Mouse (Mus musculus): ENCODE data around the gene BC024978. TPM values are rescaled to one million over a fixed set of nuclear protein-coding genes. Genes with fewer than 3 reads are reported as not detected.
A peak's percentile ranks its signal among the peaks of the same experiment; 100 is the strongest.
"Not testable (repeated sequence)": the region's sequence is repeated elsewhere in the genome, so short reads cannot be mapped to it uniquely, and the experiment has no call there.

The BC024978 gene
- polyA plus RNA-seq, 1 experiment from 2014 or later: 4.3 TPM

DNA sequence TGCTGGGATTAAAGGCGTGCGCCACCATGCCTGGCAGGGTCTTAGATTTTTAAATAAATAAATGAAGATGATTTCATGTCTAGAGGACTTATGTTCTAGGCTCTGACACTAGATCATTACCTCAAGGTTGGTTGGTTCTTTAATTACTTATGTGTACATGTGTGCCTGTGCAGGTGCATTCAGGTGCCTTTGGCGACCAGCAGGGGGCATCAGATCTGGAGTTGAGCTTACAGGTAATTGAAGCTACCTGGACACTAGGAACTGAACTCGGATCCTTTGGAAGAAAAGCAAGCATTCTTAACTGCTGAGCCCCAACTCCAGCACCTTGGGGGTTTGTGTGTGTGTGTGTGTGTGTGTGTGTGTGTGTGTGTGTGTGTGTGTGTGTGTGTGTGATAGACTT is 35.2 kb downstream of the BC024978 start:
- Histone ChIP-seq H3K36me3 (replicated peaks) (peaks cover 1% of the 10 kb centered on the region; the same call in 1 of the 2 replicates), H3K4me1 (peaks cover 43% of the 10 kb centered on the region), H3K27me3 (replicated peaks; ENCODE audit: low read depth, poor library complexity, severe bottlenecking) (no peaks in the 10 kb centered on the region), H3K27ac (replicated peaks) (no peak overlapping the region), H3K4me3 (no peak overlapping the region), H3K9me3 (no peaks in the 10 kb centered on the region)
- WGBS: 77% methylated on average over 4 of the region's 4 CpGs
- no peak for DNase-seq (ENCODE audit: low spot score)

DNA sequence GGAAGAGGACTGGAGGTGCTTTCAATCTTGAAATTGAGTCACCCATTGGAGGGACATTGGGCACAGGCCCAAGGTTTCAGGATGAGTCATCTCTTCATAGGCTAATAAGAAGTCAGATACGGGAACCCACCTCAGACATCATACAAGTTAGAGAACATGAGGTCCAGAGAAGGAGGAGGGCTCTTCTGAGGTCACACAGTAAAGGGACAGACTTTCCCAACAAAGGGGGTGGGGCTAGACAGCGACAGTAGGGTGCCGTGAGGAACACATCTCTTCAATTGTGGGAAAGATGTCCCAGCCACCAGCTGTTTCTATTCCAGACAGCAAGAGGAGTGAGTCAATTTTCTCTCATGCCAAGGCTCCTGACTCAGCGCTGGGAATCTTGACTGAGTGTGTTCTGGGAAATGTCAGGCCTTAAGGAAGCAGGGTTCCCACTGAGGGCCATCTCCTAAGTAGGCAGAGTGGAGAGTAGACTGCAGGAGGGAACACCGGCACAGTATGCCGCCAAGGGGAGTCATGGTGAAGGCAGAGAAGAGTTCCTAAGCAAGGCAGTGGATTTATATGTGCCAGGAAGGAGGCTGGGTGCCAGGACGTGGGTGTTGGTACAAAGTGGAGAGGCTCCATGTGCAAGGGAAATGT is 36.2 kb downstream of the BC024978 start:
- Histone ChIP-seq H3K4me1 (peaks cover 33% of the 10 kb centered on the region), H3K4me3 (peak overlapping the region; percentile 12; the same call in 1 of the 2 replicates), H3K27ac (replicated peaks) (peak overlapping the region; percentile 88), H3K27me3 (replicated peaks; ENCODE audit: low read depth, poor library complexity, severe bottlenecking) (no peaks in the 10 kb centered on the region), H3K9me3 (no peaks in the 10 kb centered on the region), H3K36me3 (replicated peaks) (no peaks in the 10 kb centered on the region)
- 84% methylated on average over 7 of the region's 7 CpGs for WGBS
- DNase-seq (ENCODE audit: low spot score): no peak

DNA sequence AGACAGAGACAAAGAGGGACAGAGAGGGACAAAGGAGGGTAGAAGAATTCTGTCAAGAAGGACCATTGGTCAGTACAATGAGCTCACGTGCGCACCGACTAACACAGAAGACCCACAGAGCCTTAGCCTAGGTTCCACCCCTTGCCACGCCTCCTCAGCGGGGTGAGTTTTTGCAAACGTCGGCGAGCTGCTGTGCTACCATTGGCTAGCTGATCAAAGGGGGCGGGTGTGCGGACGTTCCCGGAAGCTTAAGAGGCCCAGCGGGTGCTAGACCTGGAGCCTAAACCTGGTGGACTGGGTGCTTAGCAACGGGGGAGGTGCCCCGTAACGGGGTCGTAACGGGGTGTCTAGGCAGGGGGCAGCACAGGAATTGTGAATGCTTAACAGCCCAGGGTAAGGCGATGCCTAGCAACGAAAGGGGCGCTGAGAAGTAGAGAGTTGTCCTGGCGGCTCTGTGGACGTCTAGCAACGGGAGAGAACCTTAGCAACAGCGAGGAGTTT is 37.2 kb downstream of the BC024978 start, which contains the start of gene Coq8b:
Gene Coq8b (plus strand): TSS at position 243 of the 501 bp plus-strand sequence.
- under 1% methylated on average over 25 of the region's 25 CpGs for whole genome bisulfite sequencing
- H3K27ac ChIP-seq (replicated peaks): peak within 1 kb of the TSS; percentile 88
- H3K4me3 ChIP-seq: peak within 1 kb of the TSS; percentile 67
- H3K27me3 ChIP-seq (replicated peaks; ENCODE audit: low read depth, poor library complexity, severe bottlenecking): no peaks in the 10 kb centered on the region
- peak; percentile 97 for DNase-seq (ENCODE audit: low spot score)
- H3K9me3 ChIP-seq: no peaks in the 10 kb centered on the region
- H3K36me3 ChIP-seq (replicated peaks): peaks cover 7% of the 10 kb centered on the region
- peaks cover 23% of the 10 kb centered on the region for H3K4me1 ChIP-seq

DNA sequence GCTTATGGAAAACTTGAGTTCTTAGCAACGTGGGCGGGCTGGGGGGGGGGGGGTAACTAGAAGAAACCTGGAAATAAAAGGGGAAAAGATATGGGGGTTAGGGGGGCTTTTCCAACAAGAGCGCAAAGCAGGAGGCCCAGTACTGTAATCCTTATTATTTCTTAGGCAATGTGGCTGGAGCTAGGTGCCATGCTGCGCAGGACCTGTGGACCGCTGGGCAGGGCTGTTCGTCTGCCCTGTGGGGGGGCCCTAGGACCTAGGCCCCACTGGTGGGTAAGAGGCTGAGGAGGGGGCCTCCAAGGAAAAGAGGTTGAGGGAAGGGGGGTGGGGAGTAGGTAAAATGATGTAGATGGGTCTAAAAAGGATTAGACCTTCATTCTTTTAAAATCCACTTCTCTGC is 37.7 kb downstream of the BC024978 start:
- Histone ChIP-seq H3K27me3 (replicated peaks; ENCODE audit: low read depth, poor library complexity, severe bottlenecking) (no peaks in the 10 kb centered on the region), H3K4me3 (peak overlapping the region; percentile 67), H3K36me3 (replicated peaks) (peaks cover 7% of the 10 kb centered on the region), H3K27ac (replicated peaks) (peak overlapping the region; percentile 88), H3K4me1 (peaks cover 22% of the 10 kb centered on the region), H3K9me3 (no peaks in the 10 kb centered on the region)
- WGBS: 5% methylated on average over 6 of the region's 6 CpGs
- DNase-seq (ENCODE audit: low spot score): no peak

DNA sequence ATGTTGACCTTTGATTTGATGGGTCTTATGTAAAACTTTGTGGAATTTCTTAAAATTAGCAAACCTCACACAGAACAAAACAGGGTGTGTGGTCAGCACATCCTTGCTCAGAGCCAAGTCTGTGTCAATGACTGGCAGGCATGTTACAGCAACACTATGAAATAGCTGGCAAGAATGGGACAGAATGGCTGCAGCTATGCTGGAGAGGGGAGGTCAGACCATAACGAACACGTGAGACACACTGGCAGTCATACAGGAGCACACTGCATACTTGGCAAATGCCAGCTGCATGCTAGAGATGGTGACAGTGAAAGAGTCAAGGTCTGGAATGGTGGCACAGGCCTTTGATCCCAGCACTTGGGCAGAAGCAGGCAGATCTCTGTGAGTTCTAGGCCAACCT is 40.1 kb downstream of the BC024978 start:
- WGBS: 85% methylated on average over 2 of the region's 2 CpGs

DNA sequence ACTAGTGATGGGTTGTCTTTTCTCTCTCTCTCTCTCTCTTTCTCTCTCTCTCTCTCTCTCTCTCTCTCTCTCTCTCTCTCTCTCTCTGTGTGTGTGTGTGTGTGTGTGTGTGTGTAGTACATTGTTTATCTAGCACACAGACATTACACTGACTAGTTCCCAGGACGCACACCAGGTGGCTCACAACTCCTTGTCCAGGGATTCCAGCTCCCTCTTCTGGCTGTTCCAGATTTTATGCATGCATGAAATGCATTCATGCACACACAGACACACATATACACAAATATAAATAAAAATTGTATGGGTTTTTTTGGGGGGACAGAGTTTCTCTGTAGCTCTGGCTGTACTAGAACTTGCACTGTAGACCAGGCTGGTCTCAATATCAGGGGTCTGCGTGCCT is 41.9 kb downstream of the BC024978 start:
- Histone ChIP-seq H3K36me3 (replicated peaks) (peaks cover 26% of the 10 kb centered on the region), H3K4me1 (peaks cover 13% of the 10 kb centered on the region)
- 89% methylated on average over 2 of the region's 2 CpGs for WGBS

More for the DNA sequence above, 40.1 kb downstream of the BC024978 start:
- no peak for DNase-seq (ENCODE audit: low spot score)
- H3K9me3 ChIP-seq: no peaks in the 10 kb centered on the region
- no peaks in the 10 kb centered on the region for H3K27me3 ChIP-seq (replicated peaks; ENCODE audit: low read depth, poor library complexity, severe bottlenecking)
- H3K4me1 ChIP-seq: peaks cover 18% of the 10 kb centered on the region
- H3K27ac ChIP-seq (replicated peaks): no peak overlapping the region
- peaks cover 15% of the 10 kb centered on the region for H3K36me3 ChIP-seq (replicated peaks)
- H3K4me3 ChIP-seq: no peak overlapping the region

DNA sequence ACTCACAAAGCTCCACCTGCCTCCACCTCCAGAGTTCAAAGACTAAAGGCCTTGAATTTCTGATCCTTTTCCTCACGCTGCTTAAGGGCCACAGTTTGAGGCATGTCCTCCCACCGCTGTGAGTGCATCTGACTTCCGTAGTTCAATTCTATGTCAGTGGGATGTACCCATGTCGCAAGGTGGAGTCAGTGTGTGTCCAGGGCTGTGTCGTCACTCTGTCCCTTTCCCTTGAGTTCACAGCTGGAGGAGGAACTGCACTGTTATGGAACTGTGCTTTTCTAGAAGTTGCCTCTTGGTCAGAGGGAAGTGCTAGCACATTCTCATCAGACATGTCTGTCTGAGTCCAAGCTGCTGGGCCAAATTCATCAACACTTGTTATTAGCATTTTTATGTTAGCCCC is 43.0 kb downstream of the BC024978 start:
- no peak for DNase-seq (ENCODE audit: low spot score)
- 94% methylated on average over 5 of the region's 5 CpGs for WGBS
- Histone ChIP-seq H3K4me3 (no peak overlapping the region), H3K27ac (replicated peaks) (no peak overlapping the region), H3K4me1 (peaks cover 12% of the 10 kb centered on the region), H3K9me3 (no peaks in the 10 kb centered on the region), H3K27me3 (replicated peaks; ENCODE audit: low read depth, poor library complexity, severe bottlenecking) (no peaks in the 10 kb centered on the region), H3K36me3 (replicated peaks) (peaks cover 35% of the 10 kb centered on the region)

More for the DNA sequence above, 41.9 kb downstream of the BC024978 start:
- Histone ChIP-seq H3K27me3 (replicated peaks; ENCODE audit: low read depth, poor library complexity, severe bottlenecking) (no peaks in the 10 kb centered on the region), H3K4me3 (no peak overlapping the region), H3K27ac (replicated peaks) (no peak overlapping the region), H3K9me3 (no peaks in the 10 kb centered on the region)
- DNase-seq (ENCODE audit: low spot score): no peak

DNA sequence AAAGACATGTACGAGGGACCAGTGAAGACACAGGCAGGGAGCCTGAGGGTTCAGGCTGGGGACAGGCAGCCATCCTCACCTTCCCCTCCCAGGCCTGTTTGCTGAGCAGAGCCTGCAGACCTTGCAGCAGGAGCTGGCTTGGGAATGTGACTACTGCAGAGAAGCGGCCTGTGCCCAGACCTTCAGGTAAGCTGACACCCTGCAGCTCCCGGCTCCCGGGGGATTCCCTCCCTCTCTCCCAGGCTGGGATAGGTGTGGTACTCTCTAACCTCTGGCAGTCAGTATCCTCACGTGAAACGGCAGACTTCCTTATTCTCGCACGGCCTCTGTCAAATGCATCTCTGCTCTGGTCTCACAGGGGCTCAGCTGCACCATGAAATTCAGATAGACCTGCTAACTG is 47.6 kb downstream of the BC024978 start:
- 57% methylated on average over 8 of the region's 8 CpGs for WGBS
- Histone ChIP-seq H3K27ac (replicated peaks) (no peak overlapping the region), H3K27me3 (replicated peaks; ENCODE audit: low read depth, poor library complexity, severe bottlenecking) (no peaks in the 10 kb centered on the region), H3K36me3 (replicated peaks) (peaks cover 54% of the 10 kb centered on the region), H3K4me1 (peaks cover 4% of the 10 kb centered on the region; the same call in 1 of the 2 replicates), H3K9me3 (0 out of 2 replicates have a peak, but pooled peaks cover 3% of the 10 kb centered on the region), H3K4me3 (no peak overlapping the region)
- no peak for DNase-seq (ENCODE audit: low spot score)

DNA sequence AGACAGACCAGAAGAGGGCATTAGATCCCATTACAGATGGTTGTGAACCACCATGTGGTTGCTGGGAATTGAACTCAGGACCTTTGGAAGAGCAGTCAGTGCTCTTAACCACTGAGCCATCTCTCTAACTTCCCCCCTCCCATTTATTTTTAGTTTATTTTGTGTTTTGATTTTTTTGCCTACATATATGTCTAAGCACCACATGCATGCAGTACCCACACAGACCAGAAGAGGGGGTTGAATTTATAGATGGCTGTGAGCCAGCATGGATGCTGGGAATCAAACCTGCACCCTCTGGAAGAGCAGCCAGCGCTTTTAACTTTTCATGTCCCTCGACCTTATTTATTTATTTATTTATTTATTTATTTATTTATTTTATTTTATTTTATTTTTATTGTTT is 48.5 kb downstream of the BC024978 start:
- H3K36me3 ChIP-seq (replicated peaks): peaks cover 54% of the 10 kb centered on the region
- H3K4me1 ChIP-seq; H3K27me3 ChIP-seq (replicated peaks; ENCODE audit: low read depth, poor library complexity, severe bottlenecking); H3K27ac ChIP-seq (replicated peaks); DNase-seq (ENCODE audit: low spot score); H3K4me3 ChIP-seq; H3K9me3 ChIP-seq: not testable (repeated sequence)
- WGBS: 74% methylated on average over 2 of the region's 2 CpGs

DNA sequence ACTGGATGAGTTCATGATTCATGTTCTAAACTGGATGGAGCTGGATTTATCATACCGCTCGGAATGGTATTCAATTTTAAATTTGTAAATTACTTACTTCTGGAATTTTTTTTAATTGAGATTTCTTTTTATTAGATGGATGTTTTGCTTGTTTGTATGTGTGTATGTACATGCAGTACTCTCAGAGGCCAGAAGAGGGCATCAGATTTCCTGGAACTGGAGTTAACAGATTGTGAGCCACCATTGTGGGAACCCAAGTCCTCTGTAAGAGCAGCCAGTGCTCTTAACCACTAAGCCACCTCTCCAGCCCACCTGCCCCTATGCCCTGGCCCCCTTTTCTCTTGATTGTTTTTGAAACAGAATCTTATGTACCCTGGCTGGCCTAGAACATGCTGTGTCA is 53.6 kb downstream of the BC024978 start:
- Histone ChIP-seq H3K9me3 (0 out of 2 replicates have a peak, but pooled peaks cover 3% of the 10 kb centered on the region), H3K36me3 (replicated peaks) (peaks cover 47% of the 10 kb centered on the region), H3K27me3 (replicated peaks; ENCODE audit: low read depth, poor library complexity, severe bottlenecking) (no peaks in the 10 kb centered on the region), H3K27ac (replicated peaks) (no peak overlapping the region), H3K4me1 (no peaks in the 10 kb centered on the region), H3K4me3 (no peak overlapping the region)
- peak; percentile 38 for DNase-seq (ENCODE audit: low spot score)
- 87% methylated on average over 2 of the region's 2 CpGs for WGBS

DNA sequence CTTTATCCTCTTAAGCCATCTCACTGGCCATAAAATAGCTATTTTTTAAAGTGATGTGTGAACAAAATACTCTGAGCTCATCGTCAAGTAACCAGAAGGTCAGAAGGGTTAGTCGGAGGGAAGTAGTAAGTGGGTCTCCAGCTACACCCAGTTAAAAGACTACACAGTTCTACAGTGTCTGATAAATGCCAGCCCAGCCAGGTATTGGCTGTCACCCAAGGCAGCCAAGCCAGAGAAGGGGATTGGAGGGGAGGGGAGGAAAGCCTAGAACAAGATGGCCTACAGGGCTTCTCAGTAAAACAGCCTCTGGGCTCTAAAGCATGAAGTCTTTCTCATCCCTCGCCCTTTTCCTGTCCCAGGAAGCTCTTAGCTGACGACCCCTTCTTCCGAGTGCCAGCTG is 54.3 kb downstream of the BC024978 start:
- 87% methylated on average over 5 of the region's 5 CpGs for WGBS
- H3K27ac ChIP-seq (replicated peaks): no peak overlapping the region
- DNase-seq (ENCODE audit: low spot score): no peak
- no peaks in the 10 kb centered on the region for H3K27me3 ChIP-seq (replicated peaks; ENCODE audit: low read depth, poor library complexity, severe bottlenecking)
- H3K9me3 ChIP-seq: 0 out of 2 replicates have a peak, but pooled peaks cover 3% of the 10 kb centered on the region
- H3K4me1 ChIP-seq: no peaks in the 10 kb centered on the region
- no peak overlapping the region for H3K4me3 ChIP-seq
- H3K36me3 ChIP-seq (replicated peaks): peaks cover 54% of the 10 kb centered on the region

DNA sequence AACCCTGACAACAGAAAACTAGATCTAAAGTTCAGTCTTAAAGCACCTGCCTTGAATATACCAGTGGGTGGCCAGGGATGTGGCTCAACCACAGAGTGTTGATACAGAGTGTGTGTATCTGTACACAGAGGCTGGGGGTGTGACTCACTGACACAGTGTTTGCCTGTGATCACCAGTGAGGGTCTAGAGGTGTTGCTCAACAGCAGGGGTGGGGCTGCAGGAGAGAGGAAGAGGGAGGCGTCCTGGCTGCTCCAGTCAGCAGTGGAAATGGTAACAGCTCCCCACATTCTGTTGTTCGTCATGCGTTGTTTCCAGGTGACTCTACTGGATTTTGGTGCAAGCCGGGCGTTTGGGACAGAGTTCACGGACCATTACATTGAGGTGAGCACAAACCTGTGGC is 56.4 kb downstream of the BC024978 start:
- Histone ChIP-seq H3K4me1 (peaks cover 13% of the 10 kb centered on the region), H3K4me3 (no peak overlapping the region), H3K36me3 (replicated peaks) (peaks cover 37% of the 10 kb centered on the region), H3K27me3 (replicated peaks; ENCODE audit: low read depth, poor library complexity, severe bottlenecking) (no peaks in the 10 kb centered on the region; the same call in 1 of the 2 replicates), H3K9me3 (0 out of 2 replicates have a peak, but pooled peaks cover 3% of the 10 kb centered on the region), H3K27ac (replicated peaks) (no peak overlapping the region)
- no peak for DNase-seq (ENCODE audit: low spot score)
- 89% methylated on average over 6 of the region's 6 CpGs for WGBS

DNA sequence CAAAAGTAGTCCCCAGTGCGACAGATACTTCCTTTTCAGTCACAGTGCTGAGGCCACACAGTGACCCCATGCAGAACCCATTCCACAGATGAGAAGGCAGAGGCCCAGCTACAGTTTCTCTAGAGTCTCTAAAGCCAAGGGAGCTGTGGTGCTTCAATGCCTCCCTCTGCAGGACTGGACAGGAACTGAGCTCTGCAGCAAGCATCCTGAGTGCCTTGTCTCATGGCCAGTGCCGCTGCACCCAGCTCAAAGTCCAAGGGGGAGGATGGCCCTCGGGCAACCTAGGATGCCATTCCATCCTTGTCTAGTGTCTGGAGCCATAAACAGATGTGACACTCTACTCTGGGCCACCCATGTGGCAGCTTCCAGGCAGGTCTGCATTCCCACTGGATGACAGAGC is 60.1 kb downstream of the BC024978 start:
- 68% methylated on average over 3 of the region's 3 CpGs for WGBS
- peaks cover 9% of the 10 kb centered on the region for H3K27me3 ChIP-seq (replicated peaks; ENCODE audit: low read depth, poor library complexity, severe bottlenecking)
- no peak for DNase-seq (ENCODE audit: low spot score)
- H3K9me3 ChIP-seq: no peaks in the 10 kb centered on the region
- H3K4me1 ChIP-seq: peaks cover 45% of the 10 kb centered on the region
- peaks cover 21% of the 10 kb centered on the region for H3K36me3 ChIP-seq (replicated peaks)
- H3K4me3 ChIP-seq: no peak overlapping the region
- no peak overlapping the region for H3K27ac ChIP-seq (replicated peaks)

All from embryonic facial prominence, embryonic 10.5 days (tissue).